Mouse (Mus musculus) stomach, embryonic 16.5 days (tissue): ENCODE measurements around the gene Efemp2. TPM values are rescaled to one million over a fixed set of nuclear protein-coding genes. Genes with fewer than 3 reads are reported as not detected.

Source experiments
- ATAC-seq: fragments of 200-750 bp; cut with Nextera tagmentation; 2 replicates; pipeline ENCODE4 v1.8.0; 2017; ENCODE audit warnings: moderate number of reproducible peaks, moderate TSS enrichment; ENCODE audit not compliant: insufficient read depth, low FRiP score
- H3K27ac ChIP-seq: fragments of 300-500 bp; sonication (generic); 2 replicates; pipeline ENCODE4 v1.5.1; 2014; ENCODE audit warnings: low read length
- H3K27me3 ChIP-seq: fragments of 300-500 bp; sonication (generic); 2 replicates; pipeline ENCODE4 v1.6.1; 2014; ENCODE audit warnings: low read length, control low read depth, mixed read lengths; ENCODE audit not compliant: control insufficient read depth, insufficient read depth
- H3K36me3 ChIP-seq: fragments of 300-500 bp; sonication (generic); 2 replicates; pipeline ENCODE4 v1.6.1; 2014; ENCODE audit warnings: low read length; ENCODE audit not compliant: control insufficient read depth, insufficient read depth
- H3K4me1 ChIP-seq: fragments of 300-500 bp; sonication (generic); 2 replicates; pipeline ENCODE4 v1.6.1; 2014; ENCODE audit warnings: low read length, control low read depth, mixed read lengths; ENCODE audit not compliant: control insufficient read depth, insufficient read depth
- H3K4me2 ChIP-seq: fragments of 300-500 bp; sonication (generic); 2 replicates; pipeline ENCODE4 v1.6.1; 2014; ENCODE audit warnings: low read depth, low read length, mixed read lengths
- H3K4me3 ChIP-seq: fragments of 300-500 bp; sonication (generic); replicated peaks from 2 replicates; pipeline ENCODE4 v1.5.1; 2014; ENCODE audit warnings: mild to moderate bottlenecking, low read length
- H3K9ac ChIP-seq: fragments of 300-500 bp; sonication (generic); 2 replicates; pipeline ENCODE4 v1.6.1; 2014; ENCODE audit warnings: low read length
- H3K9me3 ChIP-seq: fragments of 300-500 bp; sonication (generic); replicated peaks from 2 replicates; pipeline ENCODE4 v1.6.1; 2016; ENCODE audit warnings: low read length, control low read depth; ENCODE audit not compliant: control insufficient read depth
- WGBS: fragments of 180-500 bp; shearing (Covaris S2); extraction: QIAGEN DNeasy Blood & Tissue Kit; methylation state at CpG from one replicate; pipeline ENCODE4 v1.1.7; 2014; 5-methylcytosine and 5-hydroxymethylcytosine counted together
- polyA plus RNA-seq: library from polyadenylated mRNA; unstranded; fragments of >200 nt; fragmentation: Nextera tagmentation; extraction: Ambion mirVana; gene quantifications from 2 replicates; pipeline ENCODE4 v1.2.1, GENCODE M21; 2015

Efemp2 gene
- polyA plus RNA-seq, 1 experiment from 2014 or later: 156 TPM

DNA sequence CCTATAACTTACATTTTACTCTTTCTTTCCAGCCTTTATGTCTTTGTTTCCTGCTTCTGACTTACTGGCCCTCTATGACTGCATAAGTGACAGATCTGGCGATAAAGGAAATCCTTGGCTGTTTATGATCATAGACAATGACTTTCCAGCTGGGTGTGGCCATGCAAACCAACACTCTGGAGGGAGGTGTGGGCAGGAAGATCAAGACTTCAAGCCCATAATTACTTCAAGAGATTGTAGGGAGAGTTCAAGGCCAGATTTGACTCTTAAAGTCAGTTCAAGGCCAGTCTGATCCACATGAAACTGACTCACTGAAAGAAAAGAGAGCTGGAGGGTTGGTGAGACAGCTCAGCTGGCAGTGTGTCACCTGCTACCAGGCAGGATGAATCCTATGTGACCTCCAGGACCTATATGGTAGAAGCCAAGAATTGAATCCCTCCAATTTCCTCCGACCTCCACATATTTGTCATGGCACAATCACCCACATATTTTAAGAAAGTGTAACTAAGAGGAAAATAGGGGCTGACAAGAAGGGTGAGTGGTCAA, 26.6 kb downstream of the Efemp2 start:
- ATAC-seq: no peak
- H3K4me1 ChIP-seq: no peaks in the 10 kb centered on the region
- no peaks in the 10 kb centered on the region for H3K27me3 ChIP-seq
- no peaks in the 10 kb centered on the region for H3K9me3 ChIP-seq
- WGBS: 72% methylated on average over 2 of the region's 2 CpGs
- 0 out of 2 replicates have a peak, but pooled peaks cover 10% of the 10 kb centered on the region for H3K36me3 ChIP-seq
- H3K4me3 ChIP-seq: no peak overlapping the region
- no peak overlapping the region for H3K27ac ChIP-seq
- H3K9ac ChIP-seq: no peak overlapping the region
- no peak overlapping the region for H3K4me2 ChIP-seq

- H3K4me3 ChIP-seq: no peak within 1 kb of the TSS
- no peaks in the 10 kb centered on the region for H3K36me3 ChIP-seq
- no peak within 1 kb of the TSS for H3K9ac ChIP-seq
- no peak within 1 kb of the TSS for H3K4me2 ChIP-seq
- no peaks in the 10 kb centered on the region for H3K9me3 ChIP-seq
- no peak for ATAC-seq
- no peaks in the 10 kb centered on the region for H3K27me3 ChIP-seq
- no peak within 1 kb of the TSS for H3K27ac ChIP-seq
- 51% methylated on average over 17 of the region's 17 CpGs for WGBS
- H3K4me1 ChIP-seq: no peaks in the 10 kb centered on the region
Observed at GRCm38 (mm10) chr19:5503687-5504086, 29.9 kb downstream of the Efemp2 start, which contains the start of gene 1700020D05Rik. 1700020D05Rik (minus strand) TSS chr19:5503787.

- peak within 1 kb of the TSS; percentile 86 for H3K4me2 ChIP-seq
Observed at GRCm38 (mm10) chr19:5510031-5511026, 36.6 kb downstream of the Efemp2 start, which contains the start of gene Snx32. Snx32 (minus strand) TSS chr19:5510538.

DNA sequence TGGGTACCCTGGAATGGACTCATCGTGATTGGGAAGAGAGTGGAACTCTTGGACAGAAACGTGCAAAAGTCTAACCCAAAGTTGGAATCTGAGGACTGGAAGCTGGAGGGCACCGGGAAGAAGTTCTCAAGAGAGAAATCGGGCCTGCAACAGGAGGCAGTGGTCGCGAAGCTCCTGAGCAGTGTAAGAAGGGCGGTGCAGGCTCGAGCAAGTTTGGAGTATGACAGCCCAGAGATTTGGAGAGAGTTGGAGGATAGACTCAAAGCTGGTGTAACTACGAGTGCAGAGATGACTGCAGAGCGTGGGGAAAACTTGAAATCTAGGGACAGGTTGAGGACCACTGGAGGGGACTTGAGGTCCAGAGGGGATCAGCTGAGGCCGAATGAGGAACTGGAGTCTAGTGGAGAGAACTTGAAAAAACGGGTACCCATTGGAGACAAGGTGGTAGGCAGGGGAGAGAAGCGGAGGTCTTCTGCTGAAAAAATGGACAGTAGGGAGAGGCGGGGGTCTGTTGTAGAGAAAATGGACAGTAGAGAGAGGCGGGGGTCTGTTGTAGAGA, 37.4 kb downstream of the Efemp2 start:
- ATAC-seq: no peak
- H3K4me3 ChIP-seq: peak overlapping the region; percentile 51
- peak overlapping the region; percentile 72 for H3K9ac ChIP-seq
- 44% methylated on average over 15 of the region's 15 CpGs for WGBS
- peak overlapping the region; percentile 86 for H3K4me2 ChIP-seq
- H3K9me3 ChIP-seq: no peaks in the 10 kb centered on the region
- H3K27ac ChIP-seq: peak overlapping the region; percentile 52
- H3K36me3 ChIP-seq: no peaks in the 10 kb centered on the region
- 0 out of 2 replicates have a peak, but pooled peaks cover 7% of the 10 kb centered on the region for H3K4me1 ChIP-seq
- H3K27me3 ChIP-seq: no peaks in the 10 kb centered on the region

More at GRCm38 (mm10) chr19:5510031-5511026, 36.6 kb downstream of the Efemp2 start, which contains the start of gene Snx32:
- peak within 1 kb of the TSS; percentile 72 for H3K9ac ChIP-seq
- H3K4me1 ChIP-seq: 0 out of 2 replicates have a peak, but pooled peaks cover 7% of the 10 kb centered on the region
- no peaks in the 10 kb centered on the region for H3K27me3 ChIP-seq
- H3K27ac ChIP-seq: peak within 1 kb of the TSS; percentile 52
- peak; percentile 98 for ATAC-seq
- no peaks in the 10 kb centered on the region for H3K9me3 ChIP-seq
- H3K36me3 ChIP-seq: no peaks in the 10 kb centered on the region
- H3K4me3 ChIP-seq: peak within 1 kb of the TSS; percentile 51
- 3% methylated on average over 47 of the region's 47 CpGs for WGBS

DNA sequence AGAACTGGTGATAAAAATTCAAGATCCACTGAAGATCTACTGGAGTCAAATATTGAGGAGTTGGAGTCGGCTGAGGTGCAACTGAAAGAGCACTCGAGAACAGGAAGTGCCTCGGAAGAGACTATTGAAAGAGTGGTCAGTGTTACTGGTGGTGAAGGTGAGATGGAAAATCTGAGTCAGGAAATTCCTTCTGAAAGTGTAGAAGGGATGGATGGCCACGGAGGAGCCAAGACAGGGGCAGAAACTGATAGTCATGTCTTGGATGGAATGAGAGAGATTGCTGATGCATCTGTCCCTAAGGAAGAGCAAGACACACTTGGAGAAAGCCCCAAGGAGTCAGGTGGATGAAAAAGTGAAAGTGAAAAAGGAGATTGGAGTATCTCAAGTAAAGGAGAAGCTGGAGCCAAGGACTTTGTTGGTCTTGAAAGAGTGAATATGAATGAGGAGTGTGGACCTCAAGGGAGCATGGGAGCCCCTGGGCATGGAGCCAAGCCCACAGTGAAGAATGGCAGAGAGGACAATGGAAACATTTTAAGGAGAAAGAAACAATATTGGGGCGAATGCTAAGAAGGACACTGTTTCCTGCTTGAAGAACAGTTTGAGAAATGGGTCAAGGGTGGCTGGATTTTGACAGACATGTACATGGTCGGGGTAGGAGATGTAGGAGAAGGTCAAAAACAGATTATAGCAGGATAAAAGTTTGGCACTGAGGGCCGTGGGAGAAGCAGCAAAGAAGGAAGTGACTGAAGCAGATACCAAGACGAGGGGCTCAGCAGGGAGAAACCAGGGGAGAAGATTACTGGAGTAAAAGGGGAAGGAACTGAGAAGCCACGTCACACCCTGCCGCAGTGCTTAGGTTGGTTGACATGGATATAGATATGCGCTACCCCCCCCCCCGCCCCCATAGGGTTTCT, 38.6 kb downstream of the Efemp2 start:
- Histone ChIP-seq H3K4me3 (no peak overlapping the region), H3K4me2 (peak overlapping the region; percentile 24; the same call in 1 of the 2 replicates), H3K36me3 (no peaks in the 10 kb centered on the region), H3K27me3 (no peaks in the 10 kb centered on the region), H3K27ac (no peak overlapping the region), H3K9ac (no peak overlapping the region), H3K4me1 (0 out of 2 replicates have a peak, but pooled peaks cover 7% of the 10 kb centered on the region), H3K9me3 (no peaks in the 10 kb centered on the region)
- no peak for ATAC-seq
- 74% methylated on average over 12 of the region's 12 CpGs for WGBS

GRCm38 (mm10) chr19:5513005-5513349, 39.2 kb downstream of the Efemp2 start:
- no peak overlapping the region for H3K9ac ChIP-seq
- 81% methylated on average over 3 of the region's 3 CpGs for WGBS

GRCm38 (mm10) chr19:5515840-5516777, 42.4 kb downstream of the Efemp2 start:
- no peak overlapping the region for H3K9ac ChIP-seq
- no peaks in the 10 kb centered on the region for H3K27me3 ChIP-seq
- H3K36me3 ChIP-seq: no peaks in the 10 kb centered on the region
- no peak overlapping the region for H3K27ac ChIP-seq
- no peak overlapping the region for H3K4me3 ChIP-seq
- ATAC-seq: no peak
- H3K4me1 ChIP-seq: 0 out of 2 replicates have a peak, but pooled peaks cover 7% of the 10 kb centered on the region
- WGBS: 76% methylated on average over 7 of the region's 7 CpGs
- H3K9me3 ChIP-seq: no peaks in the 10 kb centered on the region
- no peak overlapping the region for H3K4me2 ChIP-seq

More at GRCm38 (mm10) chr19:5513005-5513349, 39.2 kb downstream of the Efemp2 start:
- Histone ChIP-seq H3K27me3 (no peaks in the 10 kb centered on the region), H3K4me2 (no peak overlapping the region), H3K36me3 (no peaks in the 10 kb centered on the region), H3K9me3 (no peaks in the 10 kb centered on the region), H3K27ac (no peak overlapping the region), H3K4me1 (0 out of 2 replicates have a peak, but pooled peaks cover 7% of the 10 kb centered on the region), H3K4me3 (no peak overlapping the region)
- no peak for ATAC-seq
